Mouse (Mus musculus) left cerebral cortex, adult 2 months (tissue): ENCODE results near the gene Btbd9. TPM values are rescaled to one million over a fixed set of nuclear protein-coding genes. Genes with fewer than 3 reads are reported as not detected.
A peak's percentile ranks its signal among the peaks of the same experiment; 100 is the strongest.

Source experiments
- DNase-seq, 2 experiments: peaks; one replicate each; pipeline ENCODE4 v3.0.0; 2021 to 2022; ENCODE audit warnings: low spot score in 2 of 2, mixed read lengths in 1 of 2; ENCODE audit errors: extremely low spot score in 1 of 2
- H3K27ac ChIP-seq: fragments of 200-600 bp; 2 replicates; pipeline ENCODE4 v1.8.1; 2022
- H3K4me3 ChIP-seq: fragments of 200-600 bp; 2 replicates; pipeline ENCODE4 v1.8.1; 2022
- CTCF ChIP-seq: fragments of 200-600 bp; IDR thresholded peaks from 2 replicates; pipeline ENCODE4 v1.8.1; 2022; ENCODE audit warnings: antibody characterized with exemption, mild to moderate bottlenecking, moderate library complexity
- intact Hi-C: fragments of 180-260 bp; cut with DNase I; formaldehyde crosslinking; loops from one replicate; pipeline ENCODE4 v1.15.1; 2025
- total RNA-seq, 2 experiments: library from RNA; stranded (reverse); gene quantifications; 2 replicates each; pipeline ENCODE4 v1.2.3; 2021

The Btbd9 gene
- total RNA-seq, 2 experiments from 2014 or later: 102 to 104 TPM

DNA sequence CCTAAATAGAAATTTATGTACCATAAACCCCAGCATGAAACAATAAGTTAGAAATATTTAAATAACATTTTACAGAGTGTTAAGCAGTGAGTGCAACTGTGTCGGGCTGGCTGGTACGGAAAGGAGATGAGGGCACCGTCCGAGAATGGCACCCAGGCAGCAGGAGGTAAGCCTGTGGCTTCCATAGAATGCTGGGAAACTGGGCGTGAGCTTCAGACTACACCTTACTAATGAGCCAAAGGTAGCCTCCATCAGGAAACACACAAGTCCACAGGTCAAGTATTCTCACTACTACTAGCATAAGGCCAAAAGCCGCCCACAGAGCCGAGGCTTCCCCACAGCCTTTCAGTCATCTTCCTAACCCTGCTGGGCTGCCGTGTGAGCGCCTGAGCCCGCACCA lies 144.2 kb downstream of the Btbd9 start:
- peak in 1 of 2 experiments; percentile 7 for DNase-seq
- Histone ChIP-seq H3K27ac (no peak overlapping the region), H3K4me3 (no peak overlapping the region)
- TF ChIP-seq CTCF: no peak
- intact Hi-C loops: no loop called here

DNA sequence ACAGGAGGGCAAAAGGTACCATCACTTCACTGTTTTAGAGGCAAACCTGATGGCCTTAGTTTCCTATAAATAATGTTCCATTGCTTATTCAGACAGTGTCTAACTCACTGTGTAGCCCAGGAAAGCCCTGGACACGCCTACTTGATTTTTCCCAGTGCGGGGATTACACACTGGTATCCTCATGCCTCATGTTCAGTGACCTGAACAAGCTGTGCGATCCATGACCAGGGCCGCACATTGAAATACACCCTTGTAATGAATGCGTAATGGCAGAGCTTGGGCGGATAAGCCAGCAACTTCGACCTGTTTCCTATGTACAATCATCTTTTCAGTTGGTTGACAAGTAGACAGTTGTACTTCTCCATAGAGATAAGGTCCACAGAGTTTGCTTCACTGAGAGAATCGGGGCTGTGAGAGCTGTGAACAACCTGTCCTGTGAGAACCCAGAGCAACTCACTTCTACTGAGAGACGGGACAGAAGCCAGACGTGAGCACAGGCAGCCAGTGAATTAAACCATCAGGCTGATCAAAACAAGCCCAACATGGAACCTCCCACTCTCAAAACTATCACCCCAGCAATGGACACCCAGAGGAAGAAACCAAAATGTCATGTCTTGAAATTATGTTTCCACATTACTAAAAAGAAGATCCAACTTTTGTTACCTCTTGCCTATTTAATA lies 145.2 kb downstream of the Btbd9 start:
- DNase-seq: peak in 1 of 2 experiments; percentile 7
- intact Hi-C loops: no loop called here
- Histone ChIP-seq H3K4me3 (no peak overlapping the region), H3K27ac (no peak overlapping the region)
- no peak for TF ChIP-seq CTCF

DNA sequence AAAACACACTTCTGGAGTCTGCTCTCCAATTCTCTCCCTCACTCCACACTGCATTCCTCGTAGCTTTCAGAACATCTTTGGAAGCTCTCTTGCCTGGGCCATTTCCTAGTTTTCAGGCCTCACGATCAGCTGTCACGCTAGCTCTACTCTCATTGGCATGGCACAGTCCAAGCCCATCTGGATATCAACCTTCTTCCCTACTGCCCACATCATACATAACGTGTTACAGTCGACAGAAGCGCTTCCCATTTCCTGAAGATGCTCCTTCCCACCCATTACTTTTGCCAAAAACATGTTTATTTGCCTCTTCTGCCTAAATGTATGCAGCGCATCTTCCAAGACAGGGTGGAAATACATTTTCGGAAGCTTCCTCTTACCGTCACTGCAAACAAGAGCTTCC lies 147.6 kb downstream of the Btbd9 start:
- Histone ChIP-seq H3K27ac (peak overlapping the region; percentile 33; the same call in 1 of the 2 replicates), H3K4me3 (no peak overlapping the region)
- intact Hi-C loops: no loop called here
- no peak for TF ChIP-seq CTCF
- DNase-seq: no peak

DNA sequence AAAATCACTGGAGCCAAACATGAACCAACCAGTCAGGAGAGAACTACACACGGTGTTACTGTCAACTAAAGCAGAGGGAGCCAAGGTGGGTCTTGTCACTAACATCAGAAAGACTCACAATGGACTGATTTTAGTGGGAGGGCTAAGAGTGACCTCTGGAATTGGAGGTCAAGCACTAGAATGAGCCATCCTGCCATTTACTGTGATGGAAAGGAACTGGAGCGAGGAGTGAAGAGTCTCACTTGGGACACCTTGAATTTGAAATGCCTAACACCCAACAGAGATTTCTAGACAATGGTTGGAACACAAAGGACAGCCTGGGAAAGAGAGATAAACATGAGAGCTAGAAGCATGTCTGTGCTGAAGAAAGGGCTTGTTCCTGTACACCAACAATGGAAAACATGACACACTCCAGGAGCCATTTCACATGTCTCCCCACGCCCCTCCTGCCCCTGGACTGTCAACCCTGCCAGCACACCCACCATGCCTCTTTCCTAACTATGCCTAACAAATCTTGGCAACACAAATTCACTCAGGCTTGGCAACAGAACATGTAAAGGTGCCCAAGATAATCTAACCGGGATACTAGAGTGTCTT lies 152.9 kb downstream of the Btbd9 start:
- TF ChIP-seq CTCF: no peak
- no peak overlapping the region for H3K27ac ChIP-seq

GRCm38 (mm10) chr17:30422278-30422677 lies 154.0 kb downstream of the Btbd9 start:
- intact Hi-C loops: no loop called here

More for the DNA sequence above, 152.9 kb downstream of the Btbd9 start:
- intact Hi-C loops: no loop called here
- H3K4me3 ChIP-seq: no peak overlapping the region
- no peak for DNase-seq

GRCm38 (mm10) chr17:30421256-30421655 lies 155.0 kb downstream of the Btbd9 start:
- no peak for DNase-seq
- no peak for TF ChIP-seq CTCF
- H3K27ac ChIP-seq: no peak overlapping the region
- H3K4me3 ChIP-seq: no peak overlapping the region
- intact Hi-C loops: no loop called here

More at GRCm38 (mm10) chr17:30422278-30422677, 154.0 kb downstream of the Btbd9 start:
- Histone ChIP-seq H3K4me3 (no peak overlapping the region), H3K27ac (no peak overlapping the region)
- DNase-seq: no peak
- TF ChIP-seq CTCF: no peak

GRCm38 (mm10) chr17:30419494-30419893 lies 156.8 kb downstream of the Btbd9 start:
- DNase-seq: no peak
- Histone ChIP-seq H3K27ac (no peak overlapping the region), H3K4me3 (no peak overlapping the region)
- no peak for TF ChIP-seq CTCF
- intact Hi-C loops: no loop called here

DNA sequence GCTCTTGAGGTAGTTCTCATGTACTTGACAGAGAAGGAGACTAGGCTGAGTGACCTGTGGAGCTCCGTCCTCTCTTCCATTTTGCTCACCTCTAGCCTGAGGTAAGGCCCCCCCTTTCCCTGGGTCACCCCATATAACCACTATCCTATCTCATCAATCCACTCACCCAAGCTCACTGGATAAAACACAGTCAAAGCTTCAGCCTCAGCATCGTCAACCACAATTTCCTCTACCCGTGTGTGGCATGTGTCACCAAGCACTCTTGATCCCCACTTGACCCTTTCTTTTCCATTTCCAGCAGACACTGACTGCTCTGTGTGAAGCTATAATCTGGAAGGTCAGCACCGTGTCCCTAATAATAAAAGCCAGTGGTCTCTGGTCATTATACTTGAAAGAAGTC lies 157.8 kb downstream of the Btbd9 start:
- intact Hi-C loops: no loop called here
- TF ChIP-seq CTCF: no peak
- Histone ChIP-seq H3K4me3 (no peak overlapping the region), H3K27ac (no peak overlapping the region)
- DNase-seq: no peak

GRCm38 (mm10) chr17:30417106-30417505 lies 159.2 kb downstream of the Btbd9 start:
- no peak overlapping the region for H3K4me3 ChIP-seq
- no peak for DNase-seq
- no peak for TF ChIP-seq CTCF
- intact Hi-C loops: no loop called here
- H3K27ac ChIP-seq: no peak overlapping the region

DNA sequence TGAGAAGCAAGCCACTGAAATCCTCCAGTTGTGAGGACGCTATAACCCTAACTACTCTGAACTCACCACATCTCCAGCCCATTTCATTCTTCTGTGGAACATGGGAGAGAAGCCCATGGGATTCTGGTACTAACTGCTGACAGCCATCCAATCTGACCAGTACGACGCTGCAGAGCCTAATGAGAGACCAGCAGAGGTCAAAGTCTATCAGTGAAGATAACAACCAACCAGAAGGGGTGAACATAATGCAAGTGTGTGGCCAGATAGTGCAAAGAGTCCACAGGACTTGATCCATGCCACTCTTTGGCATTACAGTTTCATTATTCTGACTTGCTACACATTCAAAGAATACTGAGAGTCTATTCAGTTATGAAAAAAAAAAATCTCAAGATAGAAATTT lies 160.6 kb downstream of the Btbd9 start:
- no peak overlapping the region for H3K27ac ChIP-seq
- no peak overlapping the region for H3K4me3 ChIP-seq
- no peak for DNase-seq
- TF ChIP-seq CTCF: no peak
- intact Hi-C loops: no loop called here

GRCm38 (mm10) chr17:30412991-30413390 lies 163.3 kb downstream of the Btbd9 start:
- intact Hi-C loops: no loop called here
- Histone ChIP-seq H3K4me3 (no peak overlapping the region), H3K27ac (no peak overlapping the region)
- no peak for DNase-seq
- no peak for TF ChIP-seq CTCF

DNA sequence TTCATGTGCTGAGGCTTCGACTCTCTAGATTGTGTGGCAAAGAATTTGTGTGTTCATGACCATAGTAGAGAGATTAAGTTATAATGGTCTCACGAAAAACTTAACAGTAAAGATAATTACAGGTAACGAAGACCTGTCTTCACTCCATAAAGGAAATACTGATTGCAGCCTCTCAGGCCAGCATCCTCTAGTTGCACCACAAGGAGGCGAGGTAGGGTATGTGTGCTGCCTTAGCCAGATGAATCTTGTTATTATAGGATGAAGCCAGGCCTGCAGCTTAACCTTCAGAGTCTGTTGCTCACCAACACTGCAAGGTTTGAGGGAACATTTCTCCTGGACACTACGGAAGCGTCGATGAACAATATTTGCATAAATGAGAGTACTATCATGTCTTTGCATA lies 170.3 kb downstream of the Btbd9 start:
- TF ChIP-seq CTCF: no peak; the same call in 1 of the 2 replicates
- Histone ChIP-seq H3K27ac (no peak overlapping the region), H3K4me3 (no peak overlapping the region)
- no peak for DNase-seq
- intact Hi-C loops: no loop called here

GRCm38 (mm10) chr17:30402871-30403270 lies 173.4 kb downstream of the Btbd9 start:
- no peak; the same call in 1 of the 2 replicates for TF ChIP-seq CTCF
- DNase-seq: no peak
- Histone ChIP-seq H3K27ac (no peak overlapping the region), H3K4me3 (no peak overlapping the region)
- intact Hi-C loops: no loop called here
